Mouse (Mus musculus): ENCODE results near the gene Tnfrsf14.

DNA sequence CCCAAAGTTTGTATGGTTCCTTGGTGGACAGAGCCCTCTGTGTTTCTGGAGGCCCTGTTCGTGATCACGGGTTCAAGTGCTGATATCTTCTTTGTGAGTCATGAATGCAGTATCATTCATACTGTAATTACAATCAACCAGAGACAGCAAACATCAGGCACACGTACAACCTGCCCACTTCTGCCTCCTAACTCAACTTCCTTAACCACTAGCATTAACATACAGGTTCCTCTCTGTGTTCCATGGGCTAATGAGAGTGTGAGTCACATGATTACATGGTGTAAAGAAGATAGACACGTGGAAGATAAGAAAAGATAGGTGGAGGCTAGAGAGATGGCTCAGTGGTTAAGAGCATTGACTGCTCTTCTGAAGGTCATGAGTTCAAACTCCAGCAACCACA lies 11.7 kb downstream of the Tnfrsf14 start:
- TF ChIP-seq POLR2A (IDR thresholded peaks at IDR 0.05; ENCODE audit: insufficient read depth, low read depth, low read length) = no peak
- TF ChIP-seq CTCF (IDR thresholded peaks at IDR 0.05) = no peak
